Mouse (Mus musculus) liver (tissue): ENCODE results near the gene Sun5.

Experiments
- DNase-seq: peaks from one replicate; pipeline ENCODE4 v3.0.0-alpha.2; 2020; ENCODE audit warnings: mixed read lengths

Gene Sun5

DNA sequence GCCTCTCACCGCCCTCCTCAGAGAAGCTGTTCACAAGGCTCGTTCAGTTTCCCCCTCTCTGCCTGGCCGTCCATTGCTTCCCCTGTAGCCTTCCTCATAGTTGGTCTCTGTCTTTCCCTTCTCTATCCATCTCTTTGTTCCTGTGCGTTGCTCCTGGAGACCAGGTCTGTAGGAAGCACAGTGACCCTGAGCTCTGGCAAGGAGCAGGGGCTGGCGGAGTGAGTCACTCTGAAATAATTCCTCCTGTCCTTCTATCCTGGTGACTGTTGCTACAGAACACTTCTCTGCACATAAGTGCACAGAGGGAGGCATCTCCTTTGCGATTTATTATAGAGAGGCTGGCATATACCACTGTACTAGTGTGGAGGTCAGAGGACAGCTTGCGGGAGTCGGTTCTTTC lies 62.7 kb downstream of the Sun5 start:
- DNase-seq, result no peak

DNA sequence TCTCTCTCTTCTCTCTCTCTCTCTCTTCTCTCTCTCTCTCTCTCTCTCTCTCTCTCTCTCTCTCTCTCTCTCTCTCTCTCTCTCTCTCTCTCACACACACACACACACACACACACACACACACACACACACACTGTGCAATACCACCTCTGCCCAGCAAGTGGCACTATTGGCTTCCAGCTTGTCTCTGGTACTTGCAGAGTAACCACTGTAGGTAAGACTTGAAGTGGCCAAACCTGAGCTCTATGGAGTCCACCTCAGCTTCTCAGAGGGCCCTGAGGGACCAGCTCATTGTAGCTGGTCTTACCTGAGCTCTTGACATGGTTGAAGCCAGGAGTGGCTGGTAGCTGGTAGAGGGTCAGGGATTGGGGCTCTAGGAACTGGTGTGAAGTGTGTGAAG lies 63.4 kb downstream of the Sun5 start:
- peak; percentile 60 for DNase-seq
